Mouse (Mus musculus) small intestine, adult 2 months (tissue): ENCODE measurements around the gene Cog4.

Experiments
- CTCF ChIP-seq: fragments of 200-500 bp; IDR thresholded peaks from 2 replicates; pipeline ENCODE4 v1.5.1; 2012; ENCODE audit warnings: low read depth, mild to moderate bottlenecking, control low read depth, inconsistent platforms, low read length, moderate library complexity, mixed read lengths; ENCODE audit not compliant: insufficient replicate concordance, insufficient read length; ENCODE audit errors: extremely low read depth
- POLR2A ChIP-seq: fragments of 200-500 bp; IDR thresholded peaks from 2 replicates; pipeline ENCODE4 v1.6.1; 2012; ENCODE audit warnings: low read depth, mild to moderate bottlenecking, control low read depth, inconsistent platforms, low read length, moderate library complexity

DNA sequence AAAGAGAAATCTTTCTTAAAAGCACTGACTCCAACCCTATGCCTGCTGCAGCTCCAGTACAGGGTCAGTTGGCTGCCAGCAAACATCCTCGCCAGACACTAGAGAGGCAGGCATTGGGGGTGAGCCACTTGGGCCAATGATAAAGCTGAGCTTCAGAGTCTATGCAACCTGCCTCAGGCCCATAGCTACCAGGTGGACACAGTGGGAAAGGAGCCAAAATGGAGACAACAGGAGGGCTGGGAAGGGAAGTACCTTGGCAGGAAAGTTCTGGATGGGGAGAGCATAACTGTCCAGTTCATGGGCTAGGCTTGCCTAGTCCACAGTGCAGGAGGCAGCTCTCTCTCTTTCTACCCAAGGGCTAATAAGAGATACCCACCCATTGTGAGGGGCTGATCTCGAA is 46.5 kb downstream of the Cog4 start:
- TF ChIP-seq POLR2A (no peak), CTCF (no peak)
